Mouse (Mus musculus) testis, adult 2 months (tissue): ENCODE data around the gene Fam92b. TPM values are rescaled to one million over a fixed set of nuclear protein-coding genes. Genes with fewer than 3 reads are reported as not detected.

Experiments used
- H3K27ac ChIP-seq: fragments of 200-500 bp; 2 replicates; pipeline ENCODE4 v1.5.1; 2012; ENCODE audit warnings: low read depth, low read length; ENCODE audit not compliant: control insufficient read depth, insufficient read depth
- H3K27me3 ChIP-seq: fragments of 200-500 bp; 2 replicates; pipeline ENCODE4 v1.6.1; 2012; ENCODE audit warnings: mild to moderate bottlenecking, low read length, moderate library complexity; ENCODE audit not compliant: control insufficient read depth, insufficient read depth
- H3K36me3 ChIP-seq: fragments of 200-500 bp; 2 replicates; pipeline ENCODE4 v1.6.1; 2012; ENCODE audit warnings: mild to moderate bottlenecking, low read length; ENCODE audit not compliant: control insufficient read depth, insufficient read depth
- H3K4me1 ChIP-seq: fragments of 200-500 bp; 2 replicates; pipeline ENCODE4 v1.6.1; 2012; ENCODE audit warnings: low read length; ENCODE audit not compliant: control insufficient read depth, insufficient read depth
- H3K4me3 ChIP-seq: fragments of 200-500 bp; 2 replicates; pipeline ENCODE4 v1.5.1; 2012; ENCODE audit warnings: low read depth, mild to moderate bottlenecking, low read length, moderate library complexity, mixed read lengths; ENCODE audit not compliant: control insufficient read depth
- CTCF ChIP-seq: fragments of 200-500 bp; IDR thresholded peaks from 2 replicates; pipeline ENCODE4 v1.5.1; 2012; ENCODE audit warnings: low read depth, mild to moderate bottlenecking, inconsistent platforms, low read length, moderate library complexity; ENCODE audit not compliant: control insufficient read depth, insufficient read depth, insufficient replicate concordance
- POLR2A ChIP-seq: fragments of 200-500 bp; IDR thresholded peaks from 2 replicates; pipeline ENCODE4 v1.6.1; 2012; ENCODE audit warnings: low read depth, mild to moderate bottlenecking, inconsistent platforms, low read length, moderate library complexity; ENCODE audit not compliant: control insufficient read depth
- polyA plus RNA-seq: library from polyadenylated mRNA; depleted of rRNA; stranded (reverse); fragments of >200 nt; gene quantifications from 2 replicates; pipeline ENCODE4 v1.2.3, GENCODE M21; 2012

Fam92b gene
- polyA plus RNA-seq, 1 experiment = 10.9 TPM

- Histone ChIP-seq H3K36me3 (no peaks in the 10 kb centered on the region), H3K4me3 (peak overlapping the region; percentile 46), H3K27ac (no peak overlapping the region), H3K4me1 (peaks cover 9% of the 10 kb centered on the region), H3K27me3 (no peaks in the 10 kb centered on the region)
- TF ChIP-seq POLR2A (no peak; the same call in 1 of the 2 replicates), CTCF (no peak)
Observed at GRCm38 (mm10) chr8:120204736-120205360, 27.6 kb upstream of the Fam92b start.

- TF ChIP-seq CTCF (no peak), POLR2A (no peak)
- H3K4me1 ChIP-seq = peaks cover 6% of the 10 kb centered on the region
- no peak overlapping the region for H3K27ac ChIP-seq
- H3K27me3 ChIP-seq = no peaks in the 10 kb centered on the region
- no peaks in the 10 kb centered on the region for H3K36me3 ChIP-seq
- H3K4me3 ChIP-seq = no peak overlapping the region
Observed at GRCm38 (mm10) chr8:120202546-120202945, 25.3 kb upstream of the Fam92b start.

- TF ChIP-seq POLR2A (no peak), CTCF (no peak)
- H3K27me3 ChIP-seq = no peaks in the 10 kb centered on the region
- no peak overlapping the region for H3K4me3 ChIP-seq
- no peak overlapping the region for H3K27ac ChIP-seq
- H3K4me1 ChIP-seq = peaks cover 6% of the 10 kb centered on the region
- no peaks in the 10 kb centered on the region for H3K36me3 ChIP-seq
Observed at GRCm38 (mm10) chr8:120201351-120201750, 24.1 kb upstream of the Fam92b start.

DNA sequence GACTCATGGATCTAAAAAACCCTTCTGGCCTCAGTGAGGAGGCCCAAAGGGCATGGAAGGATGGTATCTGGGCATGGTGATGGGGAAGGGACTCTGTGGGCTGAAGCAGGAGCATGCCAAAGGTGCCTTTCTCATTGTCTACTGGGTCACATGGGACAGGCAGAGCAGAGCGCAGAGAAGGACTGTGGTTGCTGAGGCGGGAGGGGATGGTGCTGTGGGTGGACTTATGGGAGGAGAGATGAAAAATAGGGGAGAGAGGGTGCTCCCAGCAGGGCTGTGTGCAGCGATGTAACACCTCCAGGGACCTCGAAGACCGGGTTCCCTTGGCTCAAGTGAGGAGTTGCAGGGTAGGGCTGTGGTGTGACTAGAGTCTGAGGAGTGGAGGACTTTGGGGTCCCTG, 14.9 kb upstream of the Fam92b start:
- H3K36me3 ChIP-seq = no peaks in the 10 kb centered on the region
- no peak overlapping the region for H3K27ac ChIP-seq
- no peak for TF ChIP-seq CTCF
- no peak for TF ChIP-seq POLR2A
- peaks cover 9% of the 10 kb centered on the region for H3K4me1 ChIP-seq
- H3K4me3 ChIP-seq = no peak overlapping the region
- H3K27me3 ChIP-seq = no peaks in the 10 kb centered on the region

DNA sequence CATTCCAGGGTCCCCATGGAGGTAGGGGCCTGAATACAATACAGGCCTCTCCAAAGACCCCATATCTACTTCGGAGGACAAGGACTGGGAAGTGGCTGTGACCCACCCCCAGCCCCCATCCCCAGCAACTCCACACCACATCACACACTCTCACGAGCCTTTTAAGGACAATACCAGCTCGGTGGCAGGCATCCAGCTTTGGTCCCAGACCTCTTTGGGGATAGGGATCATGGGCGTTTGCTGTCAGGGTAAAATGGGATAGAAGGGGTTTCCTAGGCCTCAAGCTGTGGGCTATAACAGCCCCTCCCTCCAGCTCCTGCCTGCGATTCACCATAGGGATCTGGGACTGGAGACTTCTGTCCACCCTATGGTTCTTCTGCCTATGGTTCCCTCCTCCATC, 14.4 kb upstream of the Fam92b start:
- Histone ChIP-seq H3K27ac (no peak overlapping the region), H3K4me3 (no peak overlapping the region), H3K27me3 (no peaks in the 10 kb centered on the region), H3K36me3 (no peaks in the 10 kb centered on the region), H3K4me1 (peaks cover 9% of the 10 kb centered on the region)
- TF ChIP-seq POLR2A = no peak
- TF ChIP-seq CTCF = no peak

GRCm38 (mm10) chr8:120190810-120191413, 13.6 kb upstream of the Fam92b start:
- Histone ChIP-seq H3K27ac (peak overlapping the region; percentile 54; the same call in 1 of the 2 replicates), H3K27me3 (no peaks in the 10 kb centered on the region)

GRCm38 (mm10) chr8:120190107-120190809, 13.0 kb upstream of the Fam92b start:
- Histone ChIP-seq H3K27me3 (no peaks in the 10 kb centered on the region), H3K4me1 (peaks cover 13% of the 10 kb centered on the region), H3K36me3 (no peaks in the 10 kb centered on the region), H3K4me3 (no peak overlapping the region), H3K27ac (no peak overlapping the region)
- TF ChIP-seq POLR2A = no peak
- TF ChIP-seq CTCF = no peak

More at GRCm38 (mm10) chr8:120190810-120191413, 13.6 kb upstream of the Fam92b start:
- Histone ChIP-seq H3K4me1 (peaks cover 12% of the 10 kb centered on the region), H3K36me3 (no peaks in the 10 kb centered on the region), H3K4me3 (no peak overlapping the region)
- no peak for TF ChIP-seq CTCF
- no peak for TF ChIP-seq POLR2A
